Mouse (Mus musculus) ES-E14 (cell line): ENCODE measurements at regions not wholly inside any gene's neighbourhood (a gene's known extent, or its start where the extent isn't known, plus 50 kb on each side); places are given as distances from the start of the nearest gene placed in this dataset.

Experiments
- HCFC1 ChIP-seq: IDR thresholded peaks from 2 replicates; pipeline ENCODE4 v1.6.1; 2012; ENCODE audit warnings: low read length, inconsistent platforms, borderline replicate concordance; ENCODE audit not compliant: insufficient read depth
- MAFK ChIP-seq: IDR thresholded peaks from 2 replicates; pipeline ENCODE4 v1.6.1; 2014; ENCODE audit warnings: mild to moderate bottlenecking, low read depth, low read length, inconsistent platforms; ENCODE audit not compliant: insufficient read depth
- ZC3H11A ChIP-seq: IDR thresholded peaks from 2 replicates; pipeline ENCODE4 v1.6.1; 2012; ENCODE audit warnings: low read depth, mild to moderate bottlenecking, inconsistent platforms, low read length, borderline replicate concordance
- ZNF384 ChIP-seq: IDR thresholded peaks from 2 replicates; pipeline ENCODE4 v1.6.1; 2012; ENCODE audit warnings: low read depth, low read length, inconsistent platforms

DNA sequence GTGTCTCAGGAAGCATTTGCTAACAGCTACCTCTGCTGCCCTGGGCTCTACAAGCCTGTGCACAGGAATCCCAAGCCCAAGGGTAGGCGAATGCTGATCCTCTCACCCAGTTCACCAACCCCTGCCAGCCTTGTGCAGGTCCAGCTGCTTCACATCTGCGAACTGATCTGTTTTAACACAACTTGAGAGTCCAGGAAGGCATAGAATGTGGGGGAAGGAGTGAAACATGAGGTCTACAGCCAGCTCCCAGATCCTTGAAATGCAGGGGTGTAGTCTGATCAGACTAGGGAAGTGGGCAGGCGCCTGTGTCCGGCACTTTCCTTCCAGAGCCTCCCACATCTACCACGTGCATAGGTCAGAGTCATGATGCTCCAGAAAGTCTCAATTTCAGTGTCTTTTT is 181.3 kb downstream of the Suds3 start:
- no peak for TF ChIP-seq MAFK
- TF ChIP-seq ZNF384 = no peak
- TF ChIP-seq HCFC1 = no peak
- TF ChIP-seq ZC3H11A = no peak
